Mouse (Mus musculus): ENCODE measurements around the gene Smok3b. TPM values are rescaled to one million over a fixed set of nuclear protein-coding genes. Genes with fewer than 3 reads are reported as not detected.
"Not testable (repeated sequence)": the region's sequence is repeated elsewhere in the genome, so short reads cannot be mapped to it uniquely, and the experiment has no call there.

Gene Smok3b
- total RNA-seq (2014; fragmentation: Nextera tagmentation) (not detected in 2 replicates), total RNA-seq (2017) (not detected in 2 replicates)

- ATAC-seq (replicated peaks; ENCODE audit: poor library complexity, severe bottlenecking) = not testable (repeated sequence)
Observed at GRCm38 (mm10) chr5:138020961-138021479, at the start of gene Smok3b, which contains the start of gene Smok3a. Smok3b (plus strand) TSS chr5:138021429. Smok3a (plus strand) TSS chr5:138021261.

GRCm38 (mm10) chr5:137973161-137973560 is 48.1 kb upstream of the Smok3b start:
- ATAC-seq (replicated peaks; ENCODE audit: poor library complexity, severe bottlenecking) = no peak

GRCm38 (mm10) chr5:137973738-137974137 is 47.5 kb upstream of the Smok3b start:
- ATAC-seq (replicated peaks; ENCODE audit: poor library complexity, severe bottlenecking) = no peak

GRCm38 (mm10) chr5:137974724-137975123 is 46.5 kb upstream of the Smok3b start:
- ATAC-seq (replicated peaks; ENCODE audit: poor library complexity, severe bottlenecking) = no peak

GRCm38 (mm10) chr5:137975434-137975833 is 45.8 kb upstream of the Smok3b start:
- ATAC-seq (replicated peaks; ENCODE audit: poor library complexity, severe bottlenecking) = no peak

- ATAC-seq (replicated peaks; ENCODE audit: poor library complexity, severe bottlenecking) = no peak
Observed at GRCm38 (mm10) chr5:137977291-137977690, 43.9 kb upstream of the Smok3b start.

- ATAC-seq (replicated peaks; ENCODE audit: poor library complexity, severe bottlenecking) = no peak
Observed at GRCm38 (mm10) chr5:137979081-137979480, 42.1 kb upstream of the Smok3b start.

- ATAC-seq (replicated peaks; ENCODE audit: poor library complexity, severe bottlenecking) = no peak
Observed at GRCm38 (mm10) chr5:137981300-137981699, 39.9 kb upstream of the Smok3b start, which contains the start of gene Azgp1. Azgp1 (plus strand) TSS chr5:137981520.

GRCm38 (mm10) chr5:137986351-137986750 is 34.9 kb upstream of the Smok3b start:
- no peak for ATAC-seq (replicated peaks; ENCODE audit: poor library complexity, severe bottlenecking)

GRCm38 (mm10) chr5:138009437-138009836 is 11.8 kb upstream of the Smok3b start:
- no peak for ATAC-seq (replicated peaks; ENCODE audit: poor library complexity, severe bottlenecking)

- no peak for ATAC-seq (replicated peaks; ENCODE audit: poor library complexity, severe bottlenecking)
Observed at GRCm38 (mm10) chr5:138012382-138012781, 8.8 kb upstream of the Smok3b start.

- no peak for ATAC-seq (replicated peaks; ENCODE audit: poor library complexity, severe bottlenecking)
Observed at GRCm38 (mm10) chr5:138016530-138016929, 4.7 kb upstream of the Smok3b start.

GRCm38 (mm10) chr5:138016997-138017396 is 4.2 kb upstream of the Smok3b start:
- no peak for ATAC-seq (replicated peaks; ENCODE audit: poor library complexity, severe bottlenecking)

- not testable (repeated sequence) for ATAC-seq (replicated peaks; ENCODE audit: poor library complexity, severe bottlenecking)
Observed at GRCm38 (mm10) chr5:138019577-138019976, 1.7 kb upstream of the Smok3b start.

GRCm38 (mm10) chr5:138052894-138053293 is 31.7 kb downstream of the Smok3b start, which contains the start of gene Smok3c:
Smok3c (plus strand) TSS chr5:138053194.
- ATAC-seq (replicated peaks; ENCODE audit: poor library complexity, severe bottlenecking) = not testable (repeated sequence)

- no peak for ATAC-seq (replicated peaks; ENCODE audit: poor library complexity, severe bottlenecking)
Observed at GRCm38 (mm10) chr5:138073803-138074202, 52.6 kb downstream of the Smok3b start.

- no peak for ATAC-seq (replicated peaks; ENCODE audit: poor library complexity, severe bottlenecking)
Observed at GRCm38 (mm10) chr5:138075684-138076083, 54.5 kb downstream of the Smok3b start.

- no peak for ATAC-seq (replicated peaks; ENCODE audit: poor library complexity, severe bottlenecking)
Observed at GRCm38 (mm10) chr5:138076148-138076547, 54.9 kb downstream of the Smok3b start.

GRCm38 (mm10) chr5:138080456-138080855 is 59.2 kb downstream of the Smok3b start:
- no peak for ATAC-seq (replicated peaks; ENCODE audit: poor library complexity, severe bottlenecking)

GRCm38 (mm10) chr5:138081446-138081845 is 60.2 kb downstream of the Smok3b start:
- no peak for ATAC-seq (replicated peaks; ENCODE audit: poor library complexity, severe bottlenecking)

GRCm38 (mm10) chr5:138083318-138083900 is 62.2 kb downstream of the Smok3b start:
- no peak for ATAC-seq (replicated peaks; ENCODE audit: poor library complexity, severe bottlenecking)

GRCm38 (mm10) chr5:138083936-138084335 is 62.7 kb downstream of the Smok3b start:
- ATAC-seq (replicated peaks; ENCODE audit: poor library complexity, severe bottlenecking) = no peak

Measured in granulocyte monocyte progenitor cell, adult 5-6 weeks (primary cell).